Mouse (Mus musculus) lung, embryonic 14.5 days (tissue): ENCODE data around the gene Alg2. TPM values are rescaled to one million over a fixed set of nuclear protein-coding genes. Genes with fewer than 3 reads are reported as not detected.

ENCODE experiments used
- ATAC-seq: fragments of 200-750 bp; cut with Nextera tagmentation; 2 replicates; pipeline ENCODE4 v1.8.0; 2017; ENCODE audit warnings: mild to moderate bottlenecking, moderate TSS enrichment, moderate library complexity; ENCODE audit not compliant: insufficient read depth
- DNase-seq: peaks from one replicate; pipeline ENCODE4 v3.0.0-alpha.2; 2015
- H3K27ac ChIP-seq: fragments of 300-500 bp; sonication (generic); 2 replicates; pipeline ENCODE4 v1.5.1; 2014; ENCODE audit warnings: low read depth, mild to moderate bottlenecking, moderate library complexity
- H3K27me3 ChIP-seq: fragments of 300-500 bp; sonication (generic); 2 replicates; pipeline ENCODE4 v1.6.1; 2014; ENCODE audit warnings: low read length, control low read depth; ENCODE audit not compliant: insufficient read depth
- H3K36me3 ChIP-seq: fragments of 300-500 bp; sonication (generic); 2 replicates; pipeline ENCODE4 v1.6.1; 2014; ENCODE audit warnings: control low read depth; ENCODE audit not compliant: insufficient read depth
- H3K4me1 ChIP-seq: fragments of 300-500 bp; sonication (generic); 2 replicates; pipeline ENCODE4 v1.6.1; 2014; ENCODE audit warnings: antibody characterized with exemption, control low read depth; ENCODE audit not compliant: insufficient read depth
- H3K4me2 ChIP-seq: fragments of 300-500 bp; sonication (generic); 2 replicates; pipeline ENCODE4 v1.6.1; 2014; ENCODE audit warnings: mild to moderate bottlenecking
- H3K4me3 ChIP-seq: fragments of 300-500 bp; sonication (generic); 2 replicates; pipeline ENCODE4 v1.5.1; 2014; ENCODE audit warnings: low read depth, low read length
- H3K9ac ChIP-seq: fragments of 300-500 bp; sonication (generic); 2 replicates; pipeline ENCODE4 v1.6.1; 2014
- H3K9me3 ChIP-seq: fragments of 300-500 bp; sonication (generic); 2 replicates; pipeline ENCODE4 v1.6.1; 2016; ENCODE audit warnings: low read depth, low read length, control low read depth
- CTCF ChIP-seq: IDR thresholded peaks from 2 replicates; pipeline ENCODE4 v1.5.1; 2016; ENCODE audit warnings: antibody characterized with exemption, low read depth
- WGBS: fragments of 180-500 bp; shearing (Covaris S2); extraction: QIAGEN DNeasy Blood & Tissue Kit; methylation state at CpG from one replicate; pipeline ENCODE4 v1.1.7; 2014; 5-methylcytosine and 5-hydroxymethylcytosine counted together
- polyA plus RNA-seq: library from polyadenylated mRNA; unstranded; fragments of >200 nt; fragmentation: Nextera tagmentation; extraction: Ambion mirVana; gene quantifications from 2 replicates; pipeline ENCODE4 v1.2.1, GENCODE M21; 2014

The Alg2 gene
- polyA plus RNA-seq, 1 experiment from 2014 or later, result 56.3 TPM

DNA sequence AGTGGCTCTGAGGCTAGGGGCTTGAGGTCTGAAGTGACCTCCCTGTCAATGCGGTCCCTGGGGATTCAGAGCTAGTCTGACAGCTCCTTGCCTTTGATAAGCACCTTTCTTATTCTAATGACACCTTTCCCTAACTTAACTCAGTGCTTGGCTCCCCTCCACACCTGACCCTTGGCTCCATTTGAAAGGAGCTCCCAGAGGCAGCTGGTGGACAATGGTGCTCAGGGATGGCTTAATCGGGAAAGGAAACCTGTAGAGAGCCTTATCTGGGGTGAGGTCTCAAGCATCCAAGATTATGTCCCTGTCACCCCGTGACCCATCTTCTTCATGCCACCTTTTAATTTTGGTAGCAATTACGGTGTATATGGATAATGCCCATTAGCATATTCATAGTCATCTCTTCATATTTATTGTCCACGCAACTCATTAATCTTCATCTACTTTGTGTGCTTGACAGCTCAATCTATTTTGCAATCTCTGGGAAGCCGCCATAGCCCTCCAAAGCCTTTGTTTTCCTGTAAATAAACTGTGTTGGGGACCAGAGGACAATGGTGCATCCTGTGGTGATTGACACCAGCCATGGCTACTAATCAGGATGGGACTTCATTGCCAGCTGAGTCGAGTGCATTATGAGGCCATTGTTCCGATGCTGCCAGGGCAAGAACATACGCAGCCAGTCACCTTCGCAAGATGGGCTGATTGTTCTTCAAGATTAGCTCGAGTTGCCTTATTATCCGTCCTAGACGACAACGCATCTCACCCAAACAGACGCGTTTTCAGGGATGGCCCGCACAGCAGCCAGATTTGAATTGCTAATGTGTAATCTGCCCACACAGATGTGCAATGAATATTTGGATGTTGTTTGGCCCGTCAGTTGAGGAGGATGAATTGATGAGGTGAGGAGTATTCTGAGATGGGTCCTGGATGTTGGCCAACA, 24.3 kb downstream of the Alg2 start:
- Histone ChIP-seq H3K9ac (no peak overlapping the region), H3K36me3 (no peaks in the 10 kb centered on the region), H3K9me3 (no peaks in the 10 kb centered on the region), H3K4me3 (no peak overlapping the region), H3K4me2 (no peak overlapping the region), H3K27me3 (no peaks in the 10 kb centered on the region), H3K27ac (no peak overlapping the region), H3K4me1 (no peaks in the 10 kb centered on the region)
- ATAC-seq (no peak), DNase-seq (no peak)
- no peak for TF ChIP-seq CTCF
- 31% methylated on average over 18 of the region's 18 CpGs for WGBS

DNA sequence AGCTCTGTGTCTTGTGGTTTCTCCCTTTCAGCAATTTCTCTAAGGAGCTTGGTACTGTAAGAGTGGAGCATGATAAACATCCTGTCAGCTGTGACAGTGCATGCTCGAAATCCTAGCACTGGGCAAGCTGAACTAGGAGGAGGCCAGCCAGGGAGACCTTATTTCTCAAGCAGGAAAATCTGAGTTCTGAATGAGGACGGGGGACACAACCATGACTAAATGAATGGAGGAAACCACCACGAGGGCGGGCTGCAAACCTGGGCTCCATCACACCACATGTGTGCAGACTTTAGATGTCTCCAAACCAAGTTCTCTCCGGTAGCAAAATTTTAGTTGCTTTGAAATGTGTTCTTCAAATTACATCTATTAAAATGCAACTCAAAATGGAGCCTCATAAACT, 25.0 kb downstream of the Alg2 start:
- Histone ChIP-seq H3K4me3 (no peak overlapping the region), H3K27me3 (no peaks in the 10 kb centered on the region), H3K9ac (no peak overlapping the region), H3K4me2 (no peak overlapping the region), H3K4me1 (no peaks in the 10 kb centered on the region), H3K9me3 (no peaks in the 10 kb centered on the region), H3K27ac (no peak overlapping the region), H3K36me3 (no peaks in the 10 kb centered on the region)
- ATAC-seq, result no peak
- TF ChIP-seq CTCF, result no peak
- WGBS, result 52% methylated on average over 5 of the region's 5 CpGs
- no peak for DNase-seq

DNA sequence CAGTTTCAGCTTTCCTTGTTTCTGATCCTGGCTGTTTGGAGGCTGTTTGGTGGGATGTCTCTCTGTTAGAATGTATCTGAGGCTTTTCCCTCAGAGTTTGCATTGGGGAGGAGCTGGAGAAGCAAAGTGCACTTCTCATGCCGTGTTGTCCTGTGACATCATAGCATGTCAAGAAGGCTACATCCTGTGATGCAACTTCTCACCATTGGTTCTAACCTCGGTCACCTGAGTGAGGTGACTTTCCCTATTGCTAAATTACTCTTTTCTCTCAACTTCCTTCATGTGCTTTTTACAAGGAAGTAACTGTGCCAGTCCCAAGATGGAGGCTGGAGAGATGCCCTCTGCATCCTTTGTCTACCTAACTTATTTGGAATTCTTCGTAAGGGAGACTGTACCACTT, 25.6 kb downstream of the Alg2 start:
- H3K9me3 ChIP-seq, result no peaks in the 10 kb centered on the region
- no peak overlapping the region for H3K27ac ChIP-seq
- DNase-seq (no peak), ATAC-seq (no peak)
- H3K36me3 ChIP-seq, result no peaks in the 10 kb centered on the region
- H3K9ac ChIP-seq, result no peak overlapping the region
- no peaks in the 10 kb centered on the region for H3K4me1 ChIP-seq
- 84% methylated on average over 3 of the region's 3 CpGs for WGBS
- no peak for TF ChIP-seq CTCF
- H3K4me3 ChIP-seq, result no peak overlapping the region
- no peaks in the 10 kb centered on the region for H3K27me3 ChIP-seq
- H3K4me2 ChIP-seq, result no peak overlapping the region

DNA sequence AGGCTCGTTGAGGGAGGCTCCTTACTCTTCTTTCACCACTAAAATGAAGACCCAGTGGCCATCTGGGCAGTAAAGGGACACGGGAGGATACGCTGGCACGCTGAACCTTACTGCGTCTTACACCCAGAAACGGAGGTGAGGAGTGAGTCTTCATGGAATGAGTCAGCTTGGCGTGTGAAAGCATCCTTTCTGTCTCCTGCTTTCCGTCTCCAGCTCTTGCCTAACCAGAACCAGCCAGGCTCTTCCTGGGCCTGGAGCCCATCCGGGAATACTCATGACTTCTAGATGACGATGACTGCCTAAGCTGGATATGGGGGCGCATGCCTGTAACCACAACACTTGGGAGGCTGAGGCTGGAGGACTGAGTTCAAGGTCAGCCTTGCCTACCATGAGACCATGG, 33.2 kb downstream of the Alg2 start:
- Histone ChIP-seq H3K4me2 (no peak overlapping the region), H3K9ac (no peak overlapping the region), H3K27me3 (no peaks in the 10 kb centered on the region), H3K4me3 (no peak overlapping the region), H3K4me1 (peaks cover 7% of the 10 kb centered on the region; the same call in 1 of the 2 replicates), H3K9me3 (no peaks in the 10 kb centered on the region), H3K27ac (no peak overlapping the region), H3K36me3 (no peaks in the 10 kb centered on the region)
- 87% methylated on average over 11 of the region's 11 CpGs for WGBS
- no peak for TF ChIP-seq CTCF
- DNase-seq (no peak), ATAC-seq (no peak)

DNA sequence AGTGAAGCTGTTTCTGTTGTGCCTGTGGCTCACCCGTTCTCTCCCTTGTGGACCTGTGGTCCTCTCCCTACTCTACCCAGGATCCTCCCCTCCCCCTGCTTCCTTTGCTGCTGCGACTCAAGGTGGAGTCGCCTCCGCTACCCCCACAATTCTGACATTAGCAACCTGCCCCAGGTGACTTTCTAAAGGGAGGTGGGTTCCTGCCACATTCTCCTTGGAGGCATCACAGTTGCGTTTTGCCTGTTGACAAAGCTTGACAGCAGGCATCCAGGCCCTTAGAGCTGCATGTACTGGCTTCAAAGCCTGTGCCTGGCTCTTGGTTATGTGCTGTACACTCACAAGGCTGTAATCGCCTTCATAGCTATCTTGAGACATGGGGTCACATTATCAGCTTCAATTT, 35.2 kb downstream of the Alg2 start:
- H3K9ac ChIP-seq, result no peak overlapping the region
- no peaks in the 10 kb centered on the region for H3K9me3 ChIP-seq
- WGBS, result 76% methylated on average over 6 of the region's 6 CpGs
- DNase-seq (no peak), ATAC-seq (no peak)
- H3K27ac ChIP-seq, result no peak overlapping the region
- H3K27me3 ChIP-seq, result no peaks in the 10 kb centered on the region
- no peak overlapping the region for H3K4me2 ChIP-seq
- H3K36me3 ChIP-seq, result no peaks in the 10 kb centered on the region
- peaks cover 7% of the 10 kb centered on the region; the same call in 1 of the 2 replicates for H3K4me1 ChIP-seq
- no peak for TF ChIP-seq CTCF
- no peak overlapping the region for H3K4me3 ChIP-seq

DNA sequence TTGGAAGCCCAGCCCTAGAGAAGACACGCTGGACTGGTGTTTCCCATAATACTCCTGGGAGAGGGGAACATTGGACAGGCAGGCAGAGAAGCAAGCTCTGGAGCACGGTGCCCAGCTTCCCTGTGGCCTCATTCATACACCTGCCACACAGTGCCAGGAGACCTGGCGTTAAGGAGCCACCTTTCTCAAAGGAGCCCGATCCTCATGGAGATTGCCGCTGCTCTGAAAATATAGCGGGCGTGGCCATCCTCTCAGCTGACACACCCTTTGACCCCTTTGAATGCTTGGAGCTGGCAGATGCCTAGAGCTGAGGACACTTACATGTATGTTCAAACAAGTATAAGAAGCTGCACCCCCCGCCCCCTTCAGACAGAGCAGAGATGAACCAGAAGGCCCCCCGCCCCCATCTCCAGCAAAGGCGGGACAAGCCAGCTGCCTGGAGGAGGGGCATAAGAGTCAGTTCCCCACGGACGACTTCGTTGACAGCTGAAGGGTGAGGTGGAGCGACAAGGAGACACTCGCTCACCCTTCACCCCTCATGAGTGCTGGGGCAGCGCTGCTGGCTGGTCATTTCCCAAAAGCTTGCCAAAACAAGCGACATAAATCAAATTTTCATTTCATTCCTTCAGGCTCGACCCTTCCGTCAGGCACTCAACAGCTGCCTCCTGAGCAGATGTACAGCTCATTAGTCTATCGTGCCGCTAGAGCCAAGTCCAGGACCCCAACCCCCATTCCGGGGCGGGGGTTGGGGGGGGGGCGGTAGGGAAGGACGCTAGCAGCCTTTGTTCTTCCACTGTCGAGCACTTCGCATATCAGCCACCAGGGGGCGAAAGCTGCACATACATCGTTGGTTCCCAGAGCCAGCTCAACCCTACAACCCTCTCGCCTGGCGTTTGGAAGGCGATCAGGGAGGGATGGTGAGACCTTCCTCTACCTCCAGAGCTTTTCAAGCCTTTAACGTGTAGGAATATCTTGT, 36.5 kb downstream of the Alg2 start:
- Histone ChIP-seq H3K36me3 (no peaks in the 10 kb centered on the region), H3K27ac (peak overlapping the region; percentile 54; the same call in 1 of the 2 replicates), H3K4me1 (peaks cover 7% of the 10 kb centered on the region; the same call in 1 of the 2 replicates), H3K9me3 (no peaks in the 10 kb centered on the region), H3K4me3 (peak overlapping the region; percentile 41), H3K27me3 (no peaks in the 10 kb centered on the region), H3K9ac (peak overlapping the region; percentile 60), H3K4me2 (peak overlapping the region; percentile 93)
- peak; percentile 98 for TF ChIP-seq CTCF
- WGBS, result 0% methylated on average over 33 of the region's 33 CpGs
- DNase-seq (peak; percentile 98), ATAC-seq (peak; percentile 92)
